Mouse (Mus musculus) kidney, adult 2 months (tissue): ENCODE results near the gene Slc2a1. TPM values are rescaled to one million over a fixed set of nuclear protein-coding genes. Genes with fewer than 3 reads are reported as not detected.

ENCODE experiments used
- DNase-seq: peaks from one replicate; pipeline ENCODE4 v3.0.0; 2021
- H3K27ac ChIP-seq: fragments of 200-500 bp; 2 replicates; pipeline ENCODE4 v1.5.1; 2012; ENCODE audit warnings: low read depth, low read length, control low read depth, inconsistent platforms; ENCODE audit not compliant: insufficient read depth
- H3K27me3 ChIP-seq: fragments of 200-500 bp; replicated peaks from 2 replicates; pipeline ENCODE4 v1.6.1; 2012; ENCODE audit warnings: mild to moderate bottlenecking, moderate library complexity, low read length, inconsistent platforms; ENCODE audit not compliant: control insufficient read depth, insufficient read depth
- H3K36me3 ChIP-seq: fragments of 200-500 bp; 2 replicates; pipeline ENCODE4 v1.6.1; 2012; ENCODE audit warnings: mild to moderate bottlenecking, moderate library complexity, low read length, inconsistent platforms; ENCODE audit not compliant: control insufficient read depth, insufficient read depth
- H3K4me1 ChIP-seq: fragments of 200-500 bp; 2 replicates; pipeline ENCODE4 v1.6.1; 2011; ENCODE audit warnings: low read length; ENCODE audit not compliant: control insufficient read depth, insufficient read depth
- H3K4me3 ChIP-seq: fragments of 200-500 bp; 2 replicates; pipeline ENCODE4 v1.5.1; 2011; ENCODE audit warnings: mild to moderate bottlenecking, low read depth, low read length, control low read depth; ENCODE audit not compliant: insufficient read depth
- CTCF ChIP-seq: fragments of 200-500 bp; conservative IDR thresholded peaks from 2 replicates; pipeline ENCODE4 v1.5.1; 2011; ENCODE audit warnings: low read depth, mild to moderate bottlenecking, control low read depth, low read length, moderate library complexity, mixed read lengths; ENCODE audit not compliant: insufficient read depth, insufficient read length
- POLR2A ChIP-seq: fragments of 200-500 bp; IDR thresholded peaks from one replicate; pipeline ENCODE4 v1.6.1; 2011; ENCODE audit warnings: low read depth, low read length, control low read depth
- WGBS: fragments of 180-500 bp; shearing (Covaris S2); methylation state at CpG from one replicate; pipeline ENCODE4 v1.1.7; 2018; 5-methylcytosine and 5-hydroxymethylcytosine counted together
- polyA plus RNA-seq: library from polyadenylated mRNA; depleted of rRNA; stranded (reverse); fragments of >200 nt; gene quantifications from 2 replicates; pipeline ENCODE4 v1.2.3, GENCODE M21; 2012

Gene Slc2a1
- polyA plus RNA-seq, 1 experiment = 78.4 TPM

- Histone ChIP-seq H3K27me3 (no peaks in the 10 kb centered on the region), H3K4me1 (no peaks in the 10 kb centered on the region), H3K36me3 (no peaks in the 10 kb centered on the region), H3K4me3 (no peak overlapping the region), H3K27ac (no peak overlapping the region)
- DNase-seq = no peak
- 75% methylated on average over 7 of the region's 7 CpGs for whole genome bisulfite sequencing
- no peak for TF ChIP-seq CTCF
- no peak for TF ChIP-seq POLR2A
Measured at GRCm38 (mm10) chr4:119128547-119128946, 20.0 kb downstream of the Slc2a1 start.

GRCm38 (mm10) chr4:119129096-119129495 is 20.6 kb downstream of the Slc2a1 start:
- Histone ChIP-seq H3K36me3 (no peaks in the 10 kb centered on the region), H3K4me1 (no peaks in the 10 kb centered on the region), H3K4me3 (no peak overlapping the region), H3K27me3 (no peaks in the 10 kb centered on the region), H3K27ac (no peak overlapping the region)
- DNase-seq = no peak
- WGBS = 94% methylated on average over 1 of the region's 1 CpGs
- TF ChIP-seq CTCF = no peak

- Histone ChIP-seq H3K27ac (no peak overlapping the region), H3K4me3 (no peak overlapping the region), H3K4me1 (no peaks in the 10 kb centered on the region), H3K27me3 (no peaks in the 10 kb centered on the region), H3K36me3 (no peaks in the 10 kb centered on the region)
- 54% methylated on average over 8 of the region's 8 CpGs for WGBS
- TF ChIP-seq POLR2A (no peak), CTCF (no peak)
- DNase-seq = no peak
Measured at GRCm38 (mm10) chr4:119131189-119131910, 22.8 kb downstream of the Slc2a1 start.

- no peaks in the 10 kb centered on the region for H3K27me3 ChIP-seq
- no peak for TF ChIP-seq CTCF
- no peak for TF ChIP-seq POLR2A
- no peak for DNase-seq
- no peaks in the 10 kb centered on the region; the same call in 1 of the 2 replicates for H3K36me3 ChIP-seq
- no peak overlapping the region for H3K4me3 ChIP-seq
- H3K27ac ChIP-seq = no peak overlapping the region
- WGBS = 87% methylated on average over 13 of the region's 13 CpGs
- H3K4me1 ChIP-seq = 0 out of 2 replicates have a peak, but pooled peaks cover 3% of the 10 kb centered on the region
Measured at GRCm38 (mm10) chr4:119133306-119133705, 24.8 kb downstream of the Slc2a1 start.

- Histone ChIP-seq H3K27ac (no peak overlapping the region), H3K4me1 (0 out of 2 replicates have a peak, but pooled peaks cover 3% of the 10 kb centered on the region), H3K36me3 (no peaks in the 10 kb centered on the region; the same call in 1 of the 2 replicates), H3K4me3 (no peak overlapping the region), H3K27me3 (no peaks in the 10 kb centered on the region)
- DNase-seq = no peak
- 93% methylated on average over 13 of the region's 13 CpGs for WGBS
- TF ChIP-seq POLR2A = no peak
- TF ChIP-seq CTCF = no peak
Measured at GRCm38 (mm10) chr4:119133860-119134259, 25.3 kb downstream of the Slc2a1 start.

GRCm38 (mm10) chr4:119137313-119137712 is 28.8 kb downstream of the Slc2a1 start:
- H3K4me1 ChIP-seq = 0 out of 2 replicates have a peak, but pooled peaks cover 3% of the 10 kb centered on the region

GRCm38 (mm10) chr4:119138171-119138570 is 29.7 kb downstream of the Slc2a1 start:
- 25% methylated on average over 18 of the region's 18 CpGs for WGBS
- Histone ChIP-seq H3K4me3 (peak overlapping the region; percentile 7; the same call in 1 of the 2 replicates), H3K4me1 (0 out of 2 replicates have a peak, but pooled peaks cover 3% of the 10 kb centered on the region), H3K36me3 (no peaks in the 10 kb centered on the region; the same call in 1 of the 2 replicates), H3K27ac (peak overlapping the region; percentile 8; the same call in 1 of the 2 replicates), H3K27me3 (no peaks in the 10 kb centered on the region)
- TF ChIP-seq CTCF = no peak
- TF ChIP-seq POLR2A = peak; percentile 19
- peak; percentile 86 for DNase-seq

More at GRCm38 (mm10) chr4:119137313-119137712, 28.8 kb downstream of the Slc2a1 start:
- Histone ChIP-seq H3K27me3 (no peaks in the 10 kb centered on the region), H3K36me3 (no peaks in the 10 kb centered on the region; the same call in 1 of the 2 replicates), H3K4me3 (no peak overlapping the region), H3K27ac (no peak overlapping the region)
- WGBS = 81% methylated on average over 8 of the region's 8 CpGs
- TF ChIP-seq CTCF (no peak), POLR2A (no peak)
- no peak for DNase-seq
